Mouse (Mus musculus): ENCODE data around the gene Robo1.

The Robo1 gene

DNA sequence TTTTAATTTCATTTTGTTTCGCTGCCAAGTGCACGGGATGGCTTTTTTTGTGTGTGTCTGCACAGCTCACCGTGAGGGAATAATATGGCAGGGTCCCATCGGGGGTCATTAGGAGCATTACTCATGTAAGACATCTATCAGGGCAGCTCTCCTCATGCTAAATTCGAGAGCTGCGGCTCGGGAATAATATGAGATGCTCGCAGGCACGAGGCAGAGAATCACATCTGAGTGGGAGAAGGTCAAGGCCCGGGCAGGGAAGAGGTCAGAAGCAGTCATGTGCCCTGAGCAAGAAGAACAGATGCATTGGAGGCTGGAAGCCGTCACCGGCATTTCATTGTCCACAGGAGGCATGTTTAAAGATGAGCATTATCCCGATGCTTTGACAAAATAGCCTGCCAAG, 370.3 kb downstream of the Robo1 start:
- DNase-seq (ENCODE audit: low read depth, low spot score), result peak; percentile 26

DNA sequence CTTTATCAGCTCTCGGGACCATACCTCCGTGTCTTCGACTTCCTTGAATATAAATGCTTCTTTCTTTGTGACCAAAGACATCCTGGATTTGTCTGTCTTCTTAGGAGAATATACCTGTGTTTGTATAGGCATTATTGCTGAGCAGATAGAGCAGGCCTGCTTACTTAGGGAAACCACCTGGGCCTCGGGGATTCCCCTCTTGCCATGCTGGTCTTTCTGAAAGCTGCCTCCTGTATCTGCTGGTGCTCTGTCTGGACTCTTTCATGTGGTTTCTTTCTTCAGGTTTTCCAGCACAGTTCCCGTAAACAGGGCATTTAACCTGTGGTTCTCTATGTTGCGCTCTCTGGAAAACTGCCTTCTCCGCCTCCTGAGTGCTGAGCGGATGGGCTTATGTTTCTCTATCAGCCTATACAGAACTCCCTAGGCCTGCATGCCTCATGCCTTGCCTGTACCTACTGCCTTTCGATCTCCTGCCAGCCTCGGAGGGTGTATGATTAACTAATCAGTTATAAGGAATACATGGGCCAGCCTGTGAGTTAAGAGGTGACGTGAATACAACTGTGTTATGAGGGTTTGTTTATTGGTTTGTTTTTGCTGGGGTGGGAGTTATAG, 370.9 kb downstream of the Robo1 start:
- DNase-seq (ENCODE audit: low read depth, low spot score), result no peak

DNA sequence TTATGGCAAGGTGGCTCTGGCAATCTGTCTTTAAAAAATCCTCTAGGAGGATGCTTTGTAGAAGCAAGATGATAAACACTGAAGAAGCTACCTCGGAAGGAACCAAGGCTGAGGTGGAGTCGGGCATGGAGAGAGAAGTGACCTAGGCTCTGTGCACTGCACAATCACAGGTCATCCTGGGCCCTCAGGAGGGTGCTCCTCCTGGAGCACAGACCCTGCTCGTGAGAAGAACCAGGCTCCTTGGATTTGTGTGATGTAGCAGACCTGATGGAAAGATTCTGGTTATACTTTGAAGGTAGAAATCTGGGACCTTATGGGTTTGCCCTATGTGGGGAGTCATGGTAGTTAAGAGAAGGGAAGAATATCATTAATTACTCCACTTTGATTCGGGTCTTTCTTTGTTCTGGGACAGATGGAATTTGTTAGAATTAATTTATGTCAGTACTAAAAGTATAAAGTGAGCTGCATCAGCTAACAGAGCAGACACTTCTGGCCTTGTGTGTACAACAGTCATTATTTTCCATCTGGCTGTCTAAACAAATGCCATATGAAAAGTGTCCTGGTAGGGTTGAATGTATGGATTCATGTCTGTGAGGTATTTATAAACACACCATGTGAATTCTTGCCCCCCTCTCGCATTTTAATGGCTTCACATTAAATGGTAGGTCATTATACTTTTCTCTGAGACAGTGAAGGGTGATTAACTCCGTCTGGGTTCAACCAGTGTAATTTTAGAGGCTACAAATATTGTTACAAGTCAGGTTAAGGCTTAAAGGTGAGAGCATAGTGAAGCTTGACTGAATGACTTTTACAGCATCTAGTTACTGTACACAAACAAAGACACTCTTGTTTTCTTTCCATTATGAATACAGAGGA, 377.7 kb downstream of the Robo1 start:
- DNase-seq (ENCODE audit: low read depth, low spot score), result no peak

DNA sequence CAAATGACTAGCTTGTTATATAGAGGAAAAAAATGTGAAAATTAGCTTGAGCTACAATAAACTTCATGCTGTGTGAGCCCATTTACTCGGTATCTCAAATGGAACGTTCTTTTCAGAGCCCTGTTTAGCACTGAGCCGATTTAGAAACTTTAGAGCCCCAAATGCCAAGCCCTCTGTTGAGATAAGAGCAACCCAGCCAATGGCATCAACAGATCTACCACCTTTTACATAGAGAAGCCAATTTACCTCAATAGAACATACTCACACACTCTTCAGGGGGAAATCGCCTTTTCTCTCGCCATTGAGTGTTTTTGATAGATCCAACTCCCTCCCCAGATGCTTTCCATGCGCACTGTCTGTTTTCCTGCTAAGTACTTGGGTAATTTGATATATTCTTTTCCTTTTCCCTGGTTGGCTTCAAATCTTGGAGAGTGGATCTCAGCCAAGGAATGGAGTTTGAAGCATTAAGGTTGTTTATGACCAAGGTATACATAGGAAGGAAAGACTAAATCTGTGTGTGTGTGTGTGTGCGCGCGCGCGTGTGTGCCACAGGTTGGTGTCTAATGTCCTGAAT, 378.5 kb downstream of the Robo1 start:
- DNase-seq (ENCODE audit: low read depth, low spot score), result no peak

DNA sequence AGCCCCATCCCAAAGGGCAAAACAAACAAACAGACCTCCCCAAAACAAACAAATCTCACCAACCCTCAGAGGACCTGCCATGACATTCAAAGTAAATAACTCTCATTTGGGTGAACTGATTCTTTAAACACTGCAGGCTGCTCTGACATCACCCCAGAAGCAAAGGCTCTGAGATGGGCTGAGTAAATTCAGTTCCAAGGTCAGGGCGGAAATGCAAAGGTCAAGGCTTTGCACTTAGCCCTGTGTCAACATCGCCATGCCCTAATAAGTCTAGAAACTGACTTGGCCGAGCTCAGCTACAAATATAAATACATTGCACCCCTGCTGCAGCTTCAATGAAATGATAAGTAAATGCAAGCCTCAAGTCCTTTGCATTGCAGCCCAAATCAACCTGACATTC, 379.5 kb downstream of the Robo1 start:
- no peak for DNase-seq (ENCODE audit: low read depth, low spot score)

DNA sequence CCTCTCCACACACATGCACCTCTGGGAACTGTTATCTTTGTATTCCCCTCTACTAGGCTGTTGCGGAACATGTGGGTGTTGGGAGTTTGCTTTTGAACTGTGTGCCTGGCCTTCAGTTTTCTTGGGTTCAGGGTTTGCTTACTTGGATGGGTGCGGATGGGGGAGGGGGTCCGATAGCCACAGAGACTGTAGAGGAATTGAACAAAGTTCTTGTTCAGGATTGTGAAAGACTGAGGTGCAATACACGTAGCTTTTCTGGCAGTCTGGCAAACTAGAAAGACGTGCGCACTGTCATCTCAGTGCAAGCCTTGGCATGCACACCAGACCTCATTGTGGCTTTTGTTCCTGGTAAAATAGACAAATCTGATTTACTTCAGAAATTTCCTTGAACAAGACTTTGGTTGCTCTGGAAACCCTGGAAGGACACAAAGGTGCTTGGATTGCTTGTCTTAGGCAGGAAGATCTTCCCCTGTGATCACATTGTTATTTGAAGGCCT, 380.1 kb downstream of the Robo1 start:
- DNase-seq (ENCODE audit: low read depth, low spot score), result no peak

DNA sequence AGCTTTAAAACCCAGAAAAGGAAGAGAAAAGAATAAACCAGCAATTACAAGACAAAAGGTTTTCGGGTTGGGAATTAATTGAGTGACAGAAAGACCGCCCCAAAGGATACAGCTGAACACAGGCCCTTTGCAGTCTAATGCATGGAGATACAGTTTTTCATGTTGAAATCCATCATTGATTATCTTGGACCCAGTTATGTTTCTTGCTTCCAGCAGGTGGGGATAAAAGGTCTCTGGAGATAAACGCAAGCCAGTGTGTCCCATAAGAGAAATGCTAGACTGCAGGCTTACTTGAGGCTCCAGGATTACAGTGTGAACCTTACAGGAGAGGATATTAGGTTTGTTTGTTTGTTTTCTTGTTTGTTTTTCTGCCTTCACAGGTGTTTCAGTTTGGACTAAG, 383.8 kb downstream of the Robo1 start:
- peak; percentile 71 for DNase-seq (ENCODE audit: low read depth, low spot score)

DNA sequence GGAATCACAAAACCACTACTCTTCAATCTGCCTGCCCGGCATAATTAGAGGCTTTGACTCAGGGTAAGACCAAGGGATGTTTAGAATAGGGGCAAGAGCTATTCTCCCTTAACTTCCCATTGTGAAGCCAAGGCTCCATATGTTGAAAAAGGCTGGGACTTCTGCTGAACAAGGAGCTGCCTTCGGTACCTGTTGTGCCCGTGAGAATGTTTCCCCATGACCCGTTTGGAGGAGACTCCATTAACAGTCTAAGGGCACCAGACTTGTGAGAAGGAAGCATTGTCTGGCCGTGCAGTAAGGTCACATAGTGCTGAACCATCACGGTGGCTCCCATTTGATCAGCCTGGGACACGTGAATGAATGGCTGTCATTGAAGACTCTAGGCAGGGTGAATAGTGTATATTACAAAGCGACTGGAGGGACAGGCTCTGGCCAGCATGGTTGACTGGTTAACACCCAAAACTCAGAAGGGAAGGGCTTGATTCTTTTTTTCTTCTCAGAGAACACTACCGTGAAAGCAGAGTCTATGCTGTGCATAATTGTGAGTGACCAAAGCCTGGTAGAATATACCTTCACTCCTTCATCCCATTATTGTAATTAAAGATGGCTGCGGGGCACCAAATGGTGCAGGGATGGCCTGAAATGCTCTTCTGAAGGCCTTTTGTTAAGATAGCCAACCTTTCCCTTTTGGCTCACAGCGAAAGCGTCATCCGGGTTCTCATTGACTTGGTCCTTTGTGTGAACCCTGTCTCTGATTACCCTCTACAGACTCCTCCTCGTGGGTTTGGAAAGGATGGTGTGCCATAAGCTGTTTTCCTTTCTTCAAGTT, 385.6 kb downstream of the Robo1 start:
- peak; percentile 34 for DNase-seq (ENCODE audit: low read depth, low spot score)

DNA sequence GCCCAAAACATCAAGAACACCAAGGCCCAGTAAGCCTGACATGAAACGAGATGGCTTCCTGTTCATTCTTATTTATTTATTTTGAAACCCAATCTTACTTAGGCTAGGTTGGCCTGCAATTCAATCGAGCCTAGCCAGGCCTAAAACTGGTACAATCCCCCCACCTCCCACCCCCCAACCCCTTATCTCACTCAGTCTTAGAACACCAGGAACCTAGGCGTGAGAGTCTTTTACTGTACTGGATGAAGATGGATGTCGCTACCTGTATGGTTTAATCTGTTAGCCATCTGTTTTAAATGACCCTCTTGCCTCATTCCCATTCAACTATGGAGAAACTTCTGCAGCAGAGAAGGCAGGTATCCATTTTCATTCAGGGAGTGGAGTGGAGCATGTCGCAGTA, 386.7 kb downstream of the Robo1 start:
- no peak for DNase-seq (ENCODE audit: low read depth, low spot score)

DNA sequence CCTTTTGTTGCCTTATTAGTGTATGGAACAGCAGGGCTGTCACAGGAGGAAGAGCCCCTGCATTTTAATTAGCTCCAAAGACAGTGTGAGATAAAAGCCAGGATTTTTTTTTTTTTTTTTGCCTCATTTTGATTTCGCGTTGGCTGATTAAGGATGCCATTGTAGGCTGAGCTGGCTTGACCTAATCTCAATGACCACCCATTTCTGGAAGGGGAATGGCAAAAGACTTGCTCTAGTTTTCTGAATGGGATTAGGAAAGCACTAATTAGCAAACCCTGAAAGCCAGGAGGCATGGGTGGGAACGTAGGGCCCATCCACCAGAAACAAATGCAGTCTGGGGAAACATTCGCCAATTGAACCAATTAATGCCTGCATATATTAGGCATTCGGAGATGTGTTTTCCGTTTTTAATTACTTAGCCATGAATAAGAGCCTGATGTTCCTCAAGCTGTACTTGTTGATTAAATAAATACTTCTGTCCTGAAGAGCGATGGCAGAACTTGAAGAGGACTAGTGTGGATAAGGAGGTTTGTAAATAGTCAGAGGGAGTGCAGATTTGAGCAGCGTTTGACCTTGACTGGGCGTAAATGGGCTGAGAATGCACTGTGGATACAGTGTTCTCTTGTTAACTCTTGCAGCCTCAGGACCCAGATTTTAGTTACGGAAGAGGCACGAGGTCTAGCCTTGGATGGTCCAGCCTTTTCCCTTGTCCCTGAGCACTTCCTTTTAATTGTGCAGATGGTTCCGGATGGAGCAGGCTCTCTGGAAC, 391.3 kb downstream of the Robo1 start:
- DNase-seq (ENCODE audit: low read depth, low spot score), result no peak

DNA sequence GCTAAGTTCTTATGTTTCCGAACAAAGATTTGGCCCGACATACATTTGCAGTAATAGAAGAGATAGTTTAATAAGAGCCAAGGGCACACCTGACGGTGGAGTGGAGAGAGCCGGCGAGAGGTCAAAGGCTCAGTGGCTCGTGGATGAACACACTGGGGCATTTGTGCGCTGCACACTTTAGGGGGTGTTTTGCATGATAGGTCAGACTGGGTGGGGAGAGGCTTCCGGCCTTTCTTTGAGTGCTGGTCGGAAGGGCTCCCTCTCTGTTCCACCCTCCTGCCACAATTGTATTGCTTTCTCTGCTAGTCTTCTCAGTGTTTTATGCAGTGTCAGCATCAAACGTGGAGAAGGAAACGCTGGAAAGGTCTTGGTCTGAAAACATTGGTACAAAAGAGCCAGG, 392.2 kb downstream of the Robo1 start:
- no peak for DNase-seq (ENCODE audit: low read depth, low spot score)

DNA sequence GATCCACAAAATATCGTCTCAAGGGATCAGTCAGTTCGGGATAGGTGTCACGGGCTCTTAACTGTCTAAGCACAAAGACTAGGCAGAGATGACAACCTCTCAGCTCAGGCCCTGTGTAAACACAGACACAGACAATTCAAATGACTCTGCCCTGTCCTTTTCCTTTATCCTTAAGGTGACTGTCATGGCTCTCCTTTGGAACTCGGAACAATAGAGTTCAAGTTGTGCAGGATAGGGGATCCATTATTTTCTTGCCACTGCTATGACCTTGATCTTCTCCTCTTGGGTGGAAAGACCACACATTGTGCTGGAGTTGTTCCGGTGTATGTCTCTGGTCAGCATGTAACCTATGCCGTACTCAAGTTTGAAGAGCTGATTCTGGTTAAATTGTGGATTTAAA, 395.4 kb downstream of the Robo1 start:
- DNase-seq (ENCODE audit: low read depth, low spot score), result no peak

DNA sequence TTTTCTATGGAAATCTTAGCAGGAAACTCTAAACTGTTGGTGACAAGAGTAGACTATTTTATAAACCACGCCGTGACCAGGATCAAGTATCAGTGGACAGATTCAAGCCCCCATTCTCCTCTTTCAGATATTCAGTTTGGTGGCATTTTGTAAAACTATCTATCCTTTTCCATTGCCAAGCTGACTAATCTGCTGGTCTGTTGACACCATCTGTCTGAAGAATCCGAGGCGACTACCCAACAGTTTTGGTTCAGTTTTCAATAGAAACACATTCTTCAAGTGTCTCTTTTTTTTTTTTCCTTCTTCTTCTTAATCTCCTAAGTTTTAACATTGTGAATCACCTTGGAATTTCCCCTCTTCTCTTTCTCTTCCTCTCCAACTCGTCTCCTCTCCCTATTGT, 397.7 kb downstream of the Robo1 start:
- DNase-seq (ENCODE audit: low read depth, low spot score), result peak; percentile 62

DNA sequence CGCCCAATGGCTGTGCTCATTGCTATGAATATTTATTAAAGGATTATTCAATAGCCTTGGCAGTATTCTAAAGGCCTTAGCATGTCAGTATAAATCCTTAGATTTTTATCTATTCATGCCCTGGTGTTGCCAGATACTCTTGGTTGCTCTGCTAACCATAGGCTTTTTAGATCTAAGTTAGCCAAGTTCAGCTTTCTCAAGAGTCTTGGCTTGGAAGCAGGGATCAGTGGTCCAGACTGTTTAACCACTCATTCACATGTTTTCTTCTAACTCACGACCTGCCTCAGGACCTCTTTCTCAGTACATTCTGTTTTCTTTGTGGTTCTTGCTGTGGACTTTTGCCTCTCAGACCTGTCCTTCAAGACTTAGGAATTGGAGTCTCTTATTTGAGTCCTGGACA, 400.4 kb downstream of the Robo1 start:
- DNase-seq (ENCODE audit: low read depth, low spot score), result no peak

DNA sequence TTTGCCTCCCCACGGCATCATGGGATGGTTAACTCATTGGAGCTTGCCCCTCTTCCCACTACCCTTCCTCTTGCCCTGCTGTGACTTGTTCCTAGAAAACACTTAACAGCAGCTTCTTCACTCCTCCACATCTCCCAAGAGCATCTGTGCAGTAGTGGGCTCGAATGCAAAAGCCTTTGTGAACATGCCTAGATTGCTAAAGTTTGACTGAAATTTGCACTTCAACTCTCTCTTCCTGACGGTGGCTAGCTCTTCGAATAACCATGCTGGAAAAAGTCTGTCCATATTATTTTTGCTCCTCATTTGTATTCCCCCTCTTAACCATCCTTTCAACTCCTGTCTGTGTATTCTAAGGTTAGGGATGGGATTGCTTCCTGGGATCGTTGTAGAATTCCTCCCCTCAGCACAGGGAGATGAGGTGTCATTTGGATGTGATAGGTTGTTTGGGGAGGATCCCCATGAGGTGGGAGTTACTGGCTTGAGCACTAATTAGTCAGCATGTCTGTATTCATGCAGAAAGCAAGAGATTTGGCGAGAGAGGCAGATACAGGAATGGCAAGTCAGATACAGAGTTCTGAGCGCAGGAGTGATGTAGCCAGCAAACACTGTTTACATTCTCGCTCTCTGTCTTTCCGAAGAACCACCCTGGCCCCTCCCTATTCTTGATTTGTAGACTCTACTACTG, 409.2 kb downstream of the Robo1 start:
- peak; percentile 61 for DNase-seq (ENCODE audit: low read depth, low spot score)

DNA sequence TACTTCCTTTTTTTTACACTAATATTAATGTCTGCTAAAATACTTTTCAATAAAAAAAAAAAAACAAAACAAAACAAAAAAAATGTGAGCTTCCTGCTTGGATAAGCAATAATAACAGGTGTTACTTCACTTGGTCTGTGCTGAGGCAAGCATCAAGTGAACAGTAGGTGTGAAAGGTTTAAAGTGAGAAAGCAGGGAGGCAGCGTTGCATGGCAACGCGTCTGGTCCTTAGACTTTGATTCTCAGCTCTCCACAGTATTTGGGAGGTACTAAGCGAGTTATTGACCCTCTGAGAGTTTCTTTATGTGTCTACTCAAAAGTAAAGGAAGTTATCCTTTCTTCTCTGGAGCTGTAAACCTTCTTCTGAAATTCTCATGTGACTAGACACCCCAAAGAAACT, 411.0 kb downstream of the Robo1 start:
- DNase-seq (ENCODE audit: low read depth, low spot score), result no peak

DNA sequence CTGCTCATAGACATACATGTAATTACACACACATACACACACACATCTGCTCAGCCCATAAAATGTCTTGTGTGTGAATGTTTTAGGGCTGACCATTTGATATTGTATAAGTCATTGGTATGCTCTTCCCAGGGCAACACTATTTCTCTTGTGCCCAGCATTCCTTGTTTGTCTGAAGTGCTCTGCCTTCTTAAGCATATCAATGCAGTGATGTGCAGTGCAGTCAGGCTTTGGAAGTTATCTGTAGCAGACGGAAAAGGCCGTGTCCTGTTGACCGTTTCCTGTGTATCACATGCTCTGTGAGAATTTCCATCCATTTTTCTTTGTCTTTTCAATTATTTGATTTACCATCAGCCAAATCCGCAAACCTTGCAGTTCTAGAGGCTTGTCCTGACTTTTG, 412.9 kb downstream of the Robo1 start:
- DNase-seq (ENCODE audit: low read depth, low spot score), result no peak

DNA sequence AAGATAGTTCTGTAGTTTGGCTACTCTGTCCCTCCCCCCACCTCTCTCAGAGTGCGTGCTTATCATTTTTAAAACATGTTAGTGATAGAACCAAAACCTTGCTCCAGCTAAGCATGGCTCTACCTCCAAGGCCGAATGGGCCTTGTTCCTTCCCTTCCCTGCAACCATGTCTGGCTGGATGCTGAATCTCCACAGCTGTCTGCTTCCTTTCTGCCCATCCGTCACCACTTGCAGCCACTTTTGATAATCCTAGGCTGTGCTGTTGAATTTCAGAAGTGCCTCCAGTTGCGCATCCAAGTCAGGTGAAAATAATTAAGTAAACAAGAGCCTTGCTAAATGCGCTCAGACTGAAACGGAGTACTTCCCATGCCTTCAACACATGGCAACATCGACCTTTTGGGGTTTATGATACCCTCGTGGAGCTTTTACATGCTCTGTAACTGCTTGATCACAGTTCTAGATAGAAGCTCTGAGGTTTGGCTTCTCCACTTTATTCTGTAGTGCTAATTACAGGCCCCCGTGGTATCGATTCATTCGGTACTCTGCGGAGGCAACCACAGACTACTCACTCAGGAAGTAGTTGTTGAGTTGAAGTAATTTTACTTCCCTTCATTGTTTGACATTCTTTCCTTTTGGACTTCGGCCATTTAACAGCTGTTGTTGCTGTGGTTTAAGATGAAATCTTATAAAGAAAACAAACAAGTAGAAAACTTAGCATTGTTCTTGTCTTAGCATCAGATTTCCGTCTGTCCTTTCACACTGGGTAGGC, 413.8 kb downstream of the Robo1 start:
- no peak for DNase-seq (ENCODE audit: low read depth, low spot score)

DNA sequence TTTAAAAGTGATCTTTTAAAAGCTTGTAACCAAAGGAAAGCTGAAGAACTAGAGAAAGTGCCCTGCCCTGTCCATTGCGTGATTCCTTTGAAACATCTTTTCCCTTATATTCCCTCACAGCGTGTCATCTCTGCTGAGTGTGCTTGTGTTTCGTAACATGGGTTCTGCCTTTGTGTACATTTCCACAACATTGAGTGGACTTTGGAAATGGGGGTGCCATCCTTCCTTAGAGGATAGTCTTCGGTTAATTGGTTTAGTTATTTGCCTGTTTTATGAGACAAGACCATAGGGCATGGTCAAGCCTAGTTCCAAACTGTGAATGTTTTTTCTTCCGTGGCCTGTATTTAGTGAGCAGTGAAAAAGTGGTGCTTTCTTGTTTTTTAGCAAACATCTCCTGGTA, 426.1 kb downstream of the Robo1 start:
- no peak for DNase-seq (ENCODE audit: low read depth, low spot score)

DNA sequence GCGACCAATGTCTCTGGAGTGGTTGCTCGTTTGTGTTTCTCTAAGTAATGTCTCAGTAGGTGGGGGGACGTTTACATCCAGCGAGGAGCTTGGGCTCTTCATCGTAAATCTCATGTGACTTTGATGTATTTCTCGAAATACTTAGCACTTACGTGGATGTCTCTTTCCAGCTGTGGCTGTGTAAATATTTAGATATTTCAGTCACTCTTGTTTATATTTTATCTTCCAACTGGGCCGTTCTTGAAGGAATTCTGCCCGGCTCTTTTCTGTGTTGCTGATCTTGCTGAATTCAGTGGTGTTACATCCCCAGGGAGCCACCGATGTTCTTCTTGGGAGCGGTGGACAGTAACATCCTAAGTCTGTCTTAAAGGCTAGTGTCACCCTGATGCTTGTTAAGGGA, 427.1 kb downstream of the Robo1 start:
- DNase-seq (ENCODE audit: low read depth, low spot score), result no peak
